Mouse (Mus musculus) ovary, postnatal 36 days (tissue): ENCODE data around the gene Kcnh1.

Experiments
- DNase-seq: peaks from one replicate; pipeline ENCODE4 v3.0.0; 2022; ENCODE audit warnings: low spot score, mixed read lengths

The Kcnh1 gene

DNA sequence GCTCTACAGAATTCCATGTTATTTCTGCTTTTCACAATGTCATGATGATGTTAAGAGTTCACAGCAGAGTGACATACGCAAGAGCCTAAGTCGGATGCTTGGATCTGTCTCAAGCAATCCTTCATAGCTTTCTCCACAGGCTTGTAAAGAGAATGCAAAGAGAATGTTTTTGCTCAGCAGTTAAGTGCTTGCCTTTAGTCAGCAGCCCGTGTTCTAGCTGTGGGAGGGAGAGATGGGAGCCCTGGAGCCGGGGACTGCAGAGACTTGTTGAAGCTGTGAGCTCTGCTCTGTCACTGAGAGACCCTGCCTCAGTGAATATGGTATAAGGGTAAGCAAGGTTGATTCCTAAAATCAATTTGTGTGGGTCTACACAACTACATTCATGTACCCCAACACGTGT is 78.3 kb downstream of the Kcnh1 start:
- no peak for DNase-seq

- no peak for DNase-seq
Observed at GRCm38 (mm10) chr1:192269911-192270310, 79.3 kb downstream of the Kcnh1 start.

GRCm38 (mm10) chr1:192277801-192278385 is 87.3 kb downstream of the Kcnh1 start:
- no peak for DNase-seq

DNA sequence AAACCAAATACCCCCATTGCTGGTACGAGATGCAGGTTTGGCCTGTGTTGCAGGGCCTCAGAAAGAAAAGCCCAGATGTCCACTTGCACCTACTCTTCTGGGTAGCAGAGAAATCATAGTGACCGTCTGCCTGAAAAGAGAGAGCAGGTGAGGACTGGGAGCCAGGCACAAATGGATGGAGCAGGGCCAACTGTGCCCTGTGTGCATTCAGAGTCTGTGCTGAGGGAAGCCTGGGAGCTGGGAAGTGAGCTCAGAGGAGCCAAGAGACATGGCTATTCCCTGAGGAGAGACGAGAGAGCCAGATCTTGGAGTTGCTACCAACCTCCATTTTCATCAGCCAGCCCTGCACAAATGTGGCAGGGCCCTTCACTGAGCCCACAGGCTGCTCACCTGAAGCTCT is 93.8 kb downstream of the Kcnh1 start:
- no peak for DNase-seq

GRCm38 (mm10) chr1:192284950-192285349 is 94.4 kb downstream of the Kcnh1 start:
- no peak for DNase-seq

DNA sequence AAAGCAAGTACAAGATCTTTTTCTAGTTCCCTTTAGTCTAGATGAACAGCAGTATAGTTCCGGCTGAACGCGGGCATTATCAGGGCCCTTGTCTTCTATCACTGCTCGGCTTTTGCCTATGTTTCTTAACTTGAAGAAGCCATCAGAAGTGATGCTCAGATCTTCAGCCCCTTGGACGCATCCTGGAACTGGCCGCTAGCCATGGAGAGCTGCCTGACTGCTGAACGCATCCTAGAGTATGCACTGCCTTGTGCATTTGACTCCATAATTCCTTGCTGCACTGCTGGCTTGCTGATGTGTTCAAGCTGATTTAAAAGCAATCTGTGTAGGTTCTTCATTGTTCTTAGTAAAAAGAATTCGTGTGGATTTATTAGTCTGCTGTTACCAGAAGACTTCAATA is 97.9 kb downstream of the Kcnh1 start:
- no peak for DNase-seq

DNA sequence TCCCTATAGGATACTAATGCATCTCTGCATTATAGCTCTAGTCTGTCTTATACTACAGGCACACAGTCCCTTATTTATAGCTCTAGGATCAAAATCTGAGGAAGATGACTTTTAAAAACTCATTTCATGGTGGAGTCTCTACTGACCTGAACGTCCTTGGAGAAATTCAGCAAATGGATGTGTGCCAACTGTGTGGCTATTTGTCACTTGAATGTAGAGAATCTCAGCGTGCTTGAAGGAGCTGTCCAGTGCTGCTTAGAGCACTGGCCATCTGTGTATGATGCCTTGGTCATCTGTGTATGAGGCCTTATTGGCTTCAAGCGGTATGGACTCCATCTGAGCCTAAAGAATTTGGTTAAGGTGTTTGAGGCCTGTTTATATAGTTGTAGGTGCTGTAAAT is 100.7 kb downstream of the Kcnh1 start:
- DNase-seq: no peak

GRCm38 (mm10) chr1:192293391-192293790 is 102.8 kb downstream of the Kcnh1 start:
- no peak for DNase-seq

GRCm38 (mm10) chr1:192293921-192294320 is 103.3 kb downstream of the Kcnh1 start:
- no peak for DNase-seq

- DNase-seq: no peak
Observed at GRCm38 (mm10) chr1:192295243-192295860, 104.8 kb downstream of the Kcnh1 start.

DNA sequence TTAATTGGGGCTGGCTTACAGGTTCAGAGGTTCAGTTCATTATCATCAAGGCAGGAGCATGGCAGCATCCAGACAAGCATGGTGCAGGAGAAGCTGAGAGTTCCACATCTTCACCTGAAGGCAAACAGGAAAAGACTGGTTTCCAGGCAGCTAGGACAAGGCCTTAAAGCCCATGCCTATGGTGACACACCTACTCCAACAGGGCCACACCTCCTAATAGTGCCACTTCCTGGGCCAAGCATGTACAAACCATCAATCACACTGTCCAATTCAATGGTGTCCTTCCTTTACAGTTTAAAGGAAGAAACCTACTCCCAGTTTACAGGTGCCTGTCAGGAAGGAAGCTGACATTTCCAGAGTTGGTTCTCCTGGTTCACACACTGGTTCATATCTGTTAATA is 105.3 kb downstream of the Kcnh1 start:
- DNase-seq: no peak

- DNase-seq: no peak
Observed at GRCm38 (mm10) chr1:192297481-192298128, 107.0 kb downstream of the Kcnh1 start.

GRCm38 (mm10) chr1:192300417-192300816 is 109.8 kb downstream of the Kcnh1 start:
- DNase-seq: no peak

- DNase-seq: no peak
Observed at GRCm38 (mm10) chr1:192303615-192304014, 113.0 kb downstream of the Kcnh1 start.

- no peak for DNase-seq
Observed at GRCm38 (mm10) chr1:192305155-192305554, 114.6 kb downstream of the Kcnh1 start.

DNA sequence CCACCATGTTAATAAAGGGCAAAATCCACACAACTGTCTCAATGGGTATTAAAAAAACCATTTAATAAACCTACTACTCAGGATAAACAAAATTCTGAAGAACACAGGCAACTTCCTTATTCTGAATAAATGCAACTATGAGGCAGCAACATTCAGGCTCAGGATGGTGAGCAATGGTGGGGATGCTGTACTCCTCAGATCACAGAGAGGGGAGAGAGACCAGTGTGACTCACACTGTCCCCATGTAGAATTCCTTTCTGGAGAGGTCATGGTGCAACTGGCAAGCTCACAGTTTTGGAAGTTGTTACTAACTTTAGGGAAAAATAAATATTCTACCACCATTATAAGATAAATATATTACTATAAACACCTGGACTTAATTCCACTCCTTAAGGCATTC is 116.5 kb downstream of the Kcnh1 start:
- no peak for DNase-seq

DNA sequence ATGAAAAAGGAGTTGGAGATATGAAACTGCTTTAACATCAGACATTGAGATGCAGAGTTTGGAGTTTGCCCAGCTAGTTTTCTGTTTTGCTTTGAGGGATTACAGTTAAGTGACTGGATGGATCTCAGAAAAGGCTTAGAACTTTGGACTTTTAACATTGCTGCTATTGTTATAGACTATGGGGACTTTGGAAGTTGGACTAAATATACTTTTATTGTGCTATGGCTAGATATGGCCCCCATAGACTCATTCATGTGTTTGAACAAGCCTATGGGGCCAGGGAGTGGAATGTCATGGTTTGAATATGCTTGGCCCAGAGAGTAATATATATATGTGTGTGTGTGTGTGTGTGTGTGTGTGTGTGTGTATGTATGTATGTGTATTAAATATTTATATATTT is 120.7 kb downstream of the Kcnh1 start:
- DNase-seq: no peak

DNA sequence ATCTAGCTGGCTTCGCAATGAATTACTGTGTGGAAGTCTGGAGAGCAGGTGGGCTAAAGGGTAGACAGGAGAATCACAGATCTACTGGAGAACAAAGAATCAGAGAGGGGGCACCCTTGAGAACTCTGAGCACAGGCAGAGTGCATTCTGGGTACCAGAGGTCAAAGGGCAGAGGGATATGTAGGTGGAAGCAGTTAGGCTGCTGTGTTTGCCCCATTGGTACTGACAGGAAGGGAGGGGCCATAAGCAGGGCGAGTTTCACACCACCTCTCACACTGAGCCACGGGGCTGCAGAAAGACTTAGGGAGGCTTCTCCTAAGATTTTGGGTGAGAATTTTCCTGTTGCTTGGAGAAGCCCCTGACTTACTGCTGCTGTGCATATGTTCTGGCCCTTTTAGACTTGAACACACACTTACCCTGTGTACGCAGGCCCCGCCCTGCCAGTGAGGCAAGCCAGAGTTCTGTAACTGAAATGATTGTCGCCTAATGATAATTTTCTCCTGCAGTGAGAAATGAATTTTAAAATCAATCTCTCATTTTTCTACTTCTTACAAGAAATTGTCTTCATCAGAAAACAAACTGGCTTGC is 121.4 kb downstream of the Kcnh1 start:
- no peak for DNase-seq

DNA sequence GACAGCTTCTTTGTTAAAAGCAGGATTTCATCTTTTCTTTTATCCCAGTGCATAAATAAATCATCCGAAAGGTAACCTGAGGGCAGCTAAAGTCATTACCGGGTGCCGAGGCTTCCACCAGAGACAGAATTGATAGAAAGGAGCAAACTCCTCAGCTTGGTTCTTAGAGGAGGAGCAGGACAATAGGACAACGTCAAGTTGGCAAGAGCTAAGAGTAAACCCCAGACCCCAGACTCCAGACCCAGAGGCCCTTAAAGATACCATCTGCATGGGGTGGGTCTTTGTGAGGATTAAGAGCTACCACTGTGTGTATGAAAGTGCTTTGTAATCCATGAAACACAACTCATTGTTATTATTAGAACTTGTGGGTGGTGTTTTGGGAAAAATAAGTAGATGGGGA is 121.9 kb downstream of the Kcnh1 start:
- no peak for DNase-seq

GRCm38 (mm10) chr1:192312998-192313397 is 122.4 kb downstream of the Kcnh1 start:
- DNase-seq: no peak

DNA sequence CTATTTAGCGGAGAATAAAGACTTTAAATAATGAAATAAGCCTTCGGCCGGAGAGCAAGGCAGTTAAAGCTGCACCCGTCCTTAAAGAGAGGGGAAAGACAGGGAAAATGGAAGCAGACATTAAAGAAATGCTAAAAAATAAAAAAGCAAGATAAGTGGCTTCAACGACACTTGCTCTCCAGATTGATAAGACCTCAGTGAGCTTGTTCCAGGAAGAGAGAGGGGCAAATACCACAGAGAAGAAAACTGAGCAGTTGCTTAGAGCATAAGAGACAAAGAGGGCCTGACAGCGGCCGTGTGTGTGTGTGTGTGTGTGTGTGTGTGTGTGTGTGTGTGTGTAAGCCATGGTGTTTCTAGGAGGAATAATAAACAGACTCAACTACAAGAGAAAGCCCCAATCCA is 123.0 kb downstream of the Kcnh1 start:
- DNase-seq: no peak

GRCm38 (mm10) chr1:192314044-192314443 is 123.5 kb downstream of the Kcnh1 start:
- DNase-seq: no peak

- no peak for DNase-seq
Observed at GRCm38 (mm10) chr1:192315392-192316070, 125.0 kb downstream of the Kcnh1 start.
